Mouse (Mus musculus): ENCODE results near the gene AC192777.2. TPM values are rescaled to one million over a fixed set of nuclear protein-coding genes. Genes with fewer than 3 reads are reported as not detected.

Gene AC192777.2
- not detected in 2 replicates for polyA plus RNA-seq (2015; fragmentation: Nextera tagmentation; extraction: Ambion mirVana)

DNA sequence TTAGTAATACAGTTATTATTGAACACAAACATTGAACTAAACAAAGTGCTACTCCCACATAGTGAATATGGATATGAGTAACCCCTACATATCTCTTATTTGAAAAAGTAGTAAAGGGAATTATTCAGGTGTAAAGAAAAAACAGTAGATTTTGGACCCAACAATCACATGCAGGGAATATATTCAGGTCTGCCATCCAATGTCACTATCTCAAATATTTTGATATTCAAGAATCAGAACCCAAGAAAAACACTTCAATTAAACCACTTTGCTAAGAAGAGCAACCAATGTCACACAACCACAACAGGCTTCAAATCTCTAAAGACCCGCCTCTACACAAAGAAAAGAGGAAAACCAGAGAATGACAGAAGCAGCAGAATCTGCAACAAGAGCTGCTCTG is at the start of gene AC192777.2:
AC192777.2 (plus strand) TSS at position 301 of the 400 bp plus-strand sequence.

Small RNA genes lying within 50 kb of the gene (microRNA-seq; reads per million reads assigned to microRNA genes)
- not detected for gene Gm26376

Other genes with a start within 250 kb of the AC192777.2 start
- gene Esp38, start 144.9 kb upstream of the AC192777.2 start, polyA plus RNA-seq (2015; fragmentation: Nextera tagmentation; extraction: Ambion mirVana): not detected in 2 replicates
- gene Pgk2, start 113.2 kb downstream of the AC192777.2 start, polyA plus RNA-seq (2015; fragmentation: Nextera tagmentation; extraction: Ambion mirVana): not detected in 2 replicates
- not detected in 2 replicates for gene Crisp3, start 146.8 kb downstream of the AC192777.2 start, polyA plus RNA-seq (2015; fragmentation: Nextera tagmentation; extraction: Ambion mirVana)
- gene Crisp1, start 223.8 kb downstream of the AC192777.2 start, polyA plus RNA-seq (2015; fragmentation: Nextera tagmentation; extraction: Ambion mirVana): not detected in 2 replicates